Mouse (Mus musculus) lung, embryonic 15.5 days (tissue): ENCODE data around the gene Stk19. TPM values are rescaled to one million over a fixed set of nuclear protein-coding genes. Genes with fewer than 3 reads are reported as not detected.

Experiments used
- ATAC-seq: fragments of 200-750 bp; cut with Nextera tagmentation; 2 replicates; pipeline ENCODE4 v1.8.0; 2017; ENCODE audit warnings: moderate number of reproducible peaks, borderline replicate concordance; ENCODE audit not compliant: low FRiP score, low TSS enrichment; ENCODE audit errors: extremely low read depth
- H3K27ac ChIP-seq: fragments of 300-500 bp; sonication (generic); 2 replicates; pipeline ENCODE4 v1.5.1; 2015; ENCODE audit warnings: moderate library complexity, mild to moderate bottlenecking, inconsistent platforms
- H3K27me3 ChIP-seq: fragments of 300-500 bp; sonication (generic); 2 replicates; pipeline ENCODE4 v1.6.1; 2015; ENCODE audit warnings: inconsistent platforms
- H3K36me3 ChIP-seq: fragments of 300-500 bp; sonication (generic); 2 replicates; pipeline ENCODE4 v1.6.1; 2015; ENCODE audit warnings: inconsistent platforms
- H3K4me1 ChIP-seq: fragments of 300-500 bp; sonication (generic); 2 replicates; pipeline ENCODE4 v1.6.1; 2015; ENCODE audit warnings: inconsistent platforms
- H3K4me2 ChIP-seq: fragments of 300-500 bp; sonication (generic); 2 replicates; pipeline ENCODE4 v1.6.1; 2015; ENCODE audit warnings: inconsistent platforms, mild to moderate bottlenecking, moderate library complexity
- H3K4me3 ChIP-seq: fragments of 300-500 bp; sonication (generic); 2 replicates; pipeline ENCODE4 v1.5.1; 2015; ENCODE audit warnings: mild to moderate bottlenecking, inconsistent platforms
- H3K9ac ChIP-seq: fragments of 300-500 bp; sonication (generic); 2 replicates; pipeline ENCODE4 v1.6.1; 2015; ENCODE audit warnings: inconsistent platforms
- H3K9me3 ChIP-seq: fragments of 300-500 bp; sonication (generic); 2 replicates; pipeline ENCODE4 v1.6.1; 2016; ENCODE audit warnings: inconsistent platforms
- WGBS: fragments of 180-500 bp; shearing (Covaris S2); methylation state at CpG from one replicate; pipeline ENCODE4 v1.1.7; 2015; 5-methylcytosine and 5-hydroxymethylcytosine counted together
- polyA plus RNA-seq: library from polyadenylated mRNA; unstranded; fragments of >200 nt; fragmentation: Nextera tagmentation; extraction: Ambion mirVana; gene quantifications from 2 replicates; pipeline ENCODE4 v1.2.1, GENCODE M21; 2015

The Stk19 gene
- polyA plus RNA-seq, 1 experiment from 2014 or later = 33.7 TPM

GRCm38 (mm10) chr17:34860514-34860913, 23.8 kb upstream of the Stk19 start:
- Histone ChIP-seq H3K27ac (no peak overlapping the region), H3K27me3 (no peaks in the 10 kb centered on the region), H3K9ac (no peak overlapping the region), H3K36me3 (peaks cover 16% of the 10 kb centered on the region), H3K9me3 (no peaks in the 10 kb centered on the region), H3K4me3 (no peak overlapping the region), H3K4me1 (no peaks in the 10 kb centered on the region), H3K4me2 (no peak overlapping the region)
- no peak for ATAC-seq
- 80% methylated on average over 9 of the region's 9 CpGs for WGBS

- H3K9ac ChIP-seq = no peak overlapping the region
- no peak overlapping the region for H3K4me2 ChIP-seq
- no peak overlapping the region for H3K4me3 ChIP-seq
- H3K9me3 ChIP-seq = no peaks in the 10 kb centered on the region
- whole genome bisulfite sequencing = 79% methylated on average over 4 of the region's 4 CpGs
- H3K27ac ChIP-seq = no peak overlapping the region
- H3K36me3 ChIP-seq = peaks cover 34% of the 10 kb centered on the region
- H3K27me3 ChIP-seq = no peaks in the 10 kb centered on the region
- ATAC-seq = no peak
- no peaks in the 10 kb centered on the region for H3K4me1 ChIP-seq
Observed at GRCm38 (mm10) chr17:34858670-34859069, 21.9 kb upstream of the Stk19 start.

DNA sequence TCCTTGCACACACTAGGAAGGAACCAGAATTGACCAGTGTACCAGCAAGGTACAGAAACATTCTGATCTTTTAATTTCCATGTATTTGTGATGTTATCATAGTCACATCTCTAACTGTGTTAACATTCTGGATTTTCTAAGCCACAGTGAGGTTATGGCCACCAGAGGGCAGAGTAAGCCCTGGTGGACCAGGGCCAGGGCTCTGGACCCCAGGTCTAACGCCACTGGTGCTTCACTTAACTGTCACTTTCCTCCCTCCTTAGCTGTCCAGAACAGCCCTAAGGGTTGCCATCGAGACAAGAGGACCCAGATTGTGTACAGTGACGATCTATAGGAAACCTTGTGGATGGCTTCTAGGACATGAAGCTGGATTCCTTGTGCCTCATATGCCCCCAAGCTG, 19.1 kb upstream of the Stk19 start:
- ATAC-seq = no peak
- Histone ChIP-seq H3K27me3 (no peaks in the 10 kb centered on the region), H3K27ac (no peak overlapping the region), H3K9ac (no peak overlapping the region), H3K4me1 (peaks cover 10% of the 10 kb centered on the region), H3K4me3 (no peak overlapping the region), H3K4me2 (no peak overlapping the region), H3K9me3 (no peaks in the 10 kb centered on the region), H3K36me3 (peaks cover 48% of the 10 kb centered on the region)
- 29% methylated on average over 3 of the region's 3 CpGs for WGBS

DNA sequence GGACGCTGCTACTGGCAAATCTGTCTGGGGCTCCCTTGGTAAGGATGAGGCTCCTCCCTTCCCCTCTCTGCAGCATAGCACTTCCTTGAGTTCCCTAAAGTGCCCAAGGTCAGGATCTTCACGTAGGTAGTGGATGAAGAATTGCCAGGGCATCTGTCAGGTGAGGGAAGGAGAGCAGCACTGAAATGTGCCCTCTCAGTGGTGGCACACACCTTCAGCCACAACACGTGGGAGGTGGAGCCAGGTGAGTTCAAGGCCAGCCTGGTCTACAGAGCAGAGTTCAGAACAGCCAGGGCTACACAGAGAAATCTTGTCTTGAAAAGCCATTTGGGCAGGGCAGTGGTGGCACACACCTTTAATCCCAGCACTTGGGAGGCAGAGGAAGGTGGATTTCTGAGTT, 18.0 kb upstream of the Stk19 start:
- Histone ChIP-seq H3K4me2 (no peak overlapping the region), H3K9ac (no peak overlapping the region), H3K9me3 (no peaks in the 10 kb centered on the region), H3K36me3 (peaks cover 48% of the 10 kb centered on the region), H3K4me1 (peaks cover 13% of the 10 kb centered on the region), H3K27ac (no peak overlapping the region), H3K4me3 (no peak overlapping the region), H3K27me3 (no peaks in the 10 kb centered on the region)
- WGBS = 67% methylated on average over 3 of the region's 3 CpGs
- no peak for ATAC-seq

GRCm38 (mm10) chr17:34853511-34853910, 16.8 kb upstream of the Stk19 start:
- Histone ChIP-seq H3K27ac (no peak overlapping the region), H3K4me2 (no peak overlapping the region), H3K4me3 (no peak overlapping the region), H3K36me3 (peaks cover 48% of the 10 kb centered on the region), H3K9me3 (no peaks in the 10 kb centered on the region), H3K9ac (no peak overlapping the region), H3K27me3 (no peaks in the 10 kb centered on the region), H3K4me1 (peaks cover 20% of the 10 kb centered on the region)
- no peak for ATAC-seq
- whole genome bisulfite sequencing = 69% methylated on average over 8 of the region's 8 CpGs

GRCm38 (mm10) chr17:34850517-34851125, 13.9 kb upstream of the Stk19 start:
- Histone ChIP-seq H3K9ac (peak overlapping the region; percentile 83), H3K4me3 (peak overlapping the region; percentile 82), H3K9me3 (no peaks in the 10 kb centered on the region), H3K4me1 (peaks cover 20% of the 10 kb centered on the region), H3K27me3 (no peaks in the 10 kb centered on the region), H3K4me2 (peak overlapping the region; percentile 94), H3K27ac (no peak overlapping the region), H3K36me3 (peaks cover 58% of the 10 kb centered on the region)
- under 1% methylated on average over 25 of the region's 25 CpGs for WGBS
- no peak for ATAC-seq

GRCm38 (mm10) chr17:34849722-34850516, 13.2 kb upstream of the Stk19 start, which contains the start of the genes Skiv2l and Nelfe:
TSS of gene Skiv2l (minus strand) at chr17:34850210.
TSS of gene Nelfe (plus strand) at chr17:34850391.
- no peaks in the 10 kb centered on the region for H3K27me3 ChIP-seq
- WGBS = under 1% methylated on average over 65 of the region's 65 CpGs
- peak; percentile 97 for ATAC-seq
- H3K27ac ChIP-seq = 0 out of 2 replicates have a peak within 1 kb of the TSS, but pooled peaks have one; percentile 0
- H3K4me2 ChIP-seq = peak within 1 kb of the TSS; percentile 94
- peaks cover 57% of the 10 kb centered on the region for H3K36me3 ChIP-seq
- H3K9ac ChIP-seq = peak within 1 kb of the TSS; percentile 83
- H3K4me1 ChIP-seq = peaks cover 20% of the 10 kb centered on the region
- H3K4me3 ChIP-seq = peak within 1 kb of the TSS; percentile 82
- H3K9me3 ChIP-seq = no peaks in the 10 kb centered on the region

GRCm38 (mm10) chr17:34847615-34848014, 10.9 kb upstream of the Stk19 start:
- no peak for ATAC-seq
- Histone ChIP-seq H3K36me3 (peaks cover 53% of the 10 kb centered on the region), H3K9me3 (no peaks in the 10 kb centered on the region), H3K9ac (no peak overlapping the region), H3K27me3 (no peaks in the 10 kb centered on the region), H3K4me2 (no peak overlapping the region), H3K27ac (no peak overlapping the region), H3K4me1 (peaks cover 20% of the 10 kb centered on the region), H3K4me3 (no peak overlapping the region)
- 91% methylated on average over 7 of the region's 7 CpGs for WGBS

DNA sequence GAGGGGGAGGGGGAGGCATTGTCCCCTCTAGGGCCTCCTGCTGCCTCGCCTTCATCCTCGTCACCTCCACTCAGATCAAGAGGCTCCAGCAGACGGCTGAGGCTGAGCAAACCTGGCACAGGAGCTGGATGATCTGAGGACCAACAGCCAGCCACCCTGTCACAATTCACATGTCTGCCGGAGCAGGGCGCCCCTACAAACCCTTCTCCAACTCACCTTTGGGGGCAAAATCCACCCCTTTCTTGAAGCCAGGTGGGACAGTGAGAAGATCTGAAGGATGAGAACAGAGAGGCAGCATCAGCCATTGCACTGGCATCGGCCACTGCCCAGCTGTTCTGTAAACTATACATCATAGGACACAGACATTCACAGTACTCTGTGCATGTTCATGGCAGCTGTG, 10.4 kb upstream of the Stk19 start:
- no peak overlapping the region for H3K4me3 ChIP-seq
- no peaks in the 10 kb centered on the region for H3K9me3 ChIP-seq
- peaks cover 53% of the 10 kb centered on the region for H3K36me3 ChIP-seq
- no peak overlapping the region for H3K9ac ChIP-seq
- H3K27ac ChIP-seq = no peak overlapping the region
- peaks cover 20% of the 10 kb centered on the region for H3K4me1 ChIP-seq
- H3K27me3 ChIP-seq = no peaks in the 10 kb centered on the region
- H3K4me2 ChIP-seq = no peak overlapping the region
- ATAC-seq = no peak
- WGBS = 84% methylated on average over 6 of the region's 6 CpGs

- no peak for ATAC-seq
- no peak overlapping the region for H3K4me2 ChIP-seq
- H3K36me3 ChIP-seq = peaks cover 71% of the 10 kb centered on the region
- no peaks in the 10 kb centered on the region for H3K27me3 ChIP-seq
- no peak overlapping the region for H3K4me3 ChIP-seq
- WGBS = 90% methylated on average over 13 of the region's 13 CpGs
- no peak overlapping the region for H3K27ac ChIP-seq
- H3K4me1 ChIP-seq = peaks cover 7% of the 10 kb centered on the region
- H3K9ac ChIP-seq = no peak overlapping the region
- no peaks in the 10 kb centered on the region for H3K9me3 ChIP-seq
Observed at GRCm38 (mm10) chr17:34844884-34845283, 8.1 kb upstream of the Stk19 start.

DNA sequence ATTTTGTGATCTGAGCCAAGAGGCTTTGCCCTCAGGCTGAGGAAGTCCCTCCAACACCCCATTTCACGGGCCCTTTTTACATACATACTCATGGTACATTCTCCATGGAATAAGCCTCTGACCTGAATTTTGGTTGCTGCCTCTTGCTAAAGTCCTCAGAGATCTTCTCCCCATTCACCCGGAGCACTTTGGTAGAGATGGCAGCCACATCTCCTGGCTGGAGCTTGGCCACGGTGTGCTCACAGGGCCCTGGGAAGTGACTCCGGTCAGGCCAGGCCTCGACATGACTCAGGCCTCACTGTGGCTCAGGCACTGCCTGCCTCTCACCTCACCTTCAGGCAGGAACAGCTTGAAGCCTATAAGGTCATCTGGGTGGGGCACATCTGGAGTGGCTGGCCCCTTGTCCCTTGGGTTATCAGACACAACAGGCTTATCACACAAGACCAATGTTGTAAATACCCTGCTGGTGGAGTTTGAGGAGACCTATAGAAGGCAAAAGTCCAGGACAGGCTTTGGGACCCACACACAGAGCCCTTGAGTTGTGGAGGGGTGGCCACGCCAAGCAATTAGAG, 4.1 kb upstream of the Stk19 start:
- peaks cover 14% of the 10 kb centered on the region for H3K4me1 ChIP-seq
- H3K27me3 ChIP-seq = no peaks in the 10 kb centered on the region
- no peak overlapping the region for H3K4me2 ChIP-seq
- H3K36me3 ChIP-seq = peaks cover 62% of the 10 kb centered on the region
- no peak overlapping the region for H3K9ac ChIP-seq
- H3K27ac ChIP-seq = no peak overlapping the region
- no peak for ATAC-seq
- 83% methylated on average over 6 of the region's 6 CpGs for WGBS
- H3K9me3 ChIP-seq = no peaks in the 10 kb centered on the region
- H3K4me3 ChIP-seq = no peak overlapping the region

- Histone ChIP-seq H3K9me3 (no peaks in the 10 kb centered on the region), H3K4me1 (peaks cover 18% of the 10 kb centered on the region), H3K4me2 (peak overlapping the region; percentile 6; the same call in 1 of the 2 replicates), H3K9ac (no peak overlapping the region), H3K4me3 (no peak overlapping the region), H3K27ac (no peak overlapping the region), H3K36me3 (peaks cover 43% of the 10 kb centered on the region), H3K27me3 (no peaks in the 10 kb centered on the region)
- ATAC-seq = no peak
- WGBS = 83% methylated on average over 7 of the region's 7 CpGs
Observed at GRCm38 (mm10) chr17:34838785-34839184, 2.0 kb upstream of the Stk19 start.
